Mouse (Mus musculus) brain, embryonic 14.5 days (tissue): Measurements from ENCODE around the gene Tmem114.

Experiments
- CTCF ChIP-seq: fragments of 200-500 bp; IDR thresholded peaks from 2 replicates; pipeline ENCODE4 v1.5.1; 2012; ENCODE audit warnings: inconsistent platforms, mild to moderate bottlenecking, moderate library complexity, borderline replicate concordance; ENCODE audit not compliant: insufficient read depth, insufficient read length; ENCODE audit errors: extremely low read depth
- POLR2A ChIP-seq: fragments of 200-500 bp; IDR thresholded peaks from 2 replicates; pipeline ENCODE4 v1.6.1; 2012; ENCODE audit warnings: mild to moderate bottlenecking, inconsistent platforms, borderline replicate concordance; ENCODE audit not compliant: poor library complexity, insufficient read depth, insufficient read length, severe bottlenecking; ENCODE audit errors: extremely low read depth

GRCm38 (mm10) chr16:8402663-8403062, 22.3 kb downstream of the Tmem114 start:
- TF ChIP-seq CTCF, result no peak
- no peak for TF ChIP-seq POLR2A
